Mouse (Mus musculus): Measurements from ENCODE around the gene Slc8a2. TPM values are rescaled to one million over a fixed set of nuclear protein-coding genes. Genes with fewer than 3 reads are reported as not detected.

The Slc8a2 gene
- polyA plus RNA-seq, 1 experiment from 2014 or later = 1.1 TPM

DNA sequence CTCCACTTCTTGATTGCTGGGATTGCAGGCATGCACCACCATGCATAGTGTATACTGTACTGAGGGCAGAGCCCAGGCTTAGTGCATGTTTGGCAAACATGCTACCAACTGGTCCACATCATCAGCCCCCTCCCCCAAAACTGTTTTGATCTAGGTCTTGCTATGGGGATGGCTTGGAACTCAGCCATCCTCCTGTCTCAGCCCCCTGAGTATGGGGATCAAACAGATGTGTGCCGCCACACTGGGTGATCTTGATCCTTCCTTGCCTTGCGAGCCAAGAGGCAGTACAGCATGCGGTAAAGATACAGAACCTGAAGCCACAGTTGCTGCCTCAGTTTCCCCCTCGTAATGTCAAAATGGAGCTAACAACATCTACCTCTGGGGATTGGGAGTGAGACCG, 727 bp upstream of the Slc8a2 start:
- H3K27me3 ChIP-seq = no peaks in the 10 kb centered on the region
- H3K27ac ChIP-seq (replicated peaks) = peak overlapping the region; percentile 85; the same call in 1 of the 2 replicates
- no peaks in the 10 kb centered on the region for H3K9me3 ChIP-seq
- peaks cover 23% of the 10 kb centered on the region for H3K36me3 ChIP-seq
- ATAC-seq (ENCODE audit: low read depth) = no peak
- H3K9ac ChIP-seq = peak overlapping the region; percentile 31; the same call in 1 of the 2 replicates
- peak overlapping the region; percentile 74 for H3K4me2 ChIP-seq
- H3K4me3 ChIP-seq = peak overlapping the region; percentile 58; the same call in 1 of the 2 replicates
- H3K4me1 ChIP-seq (replicated peaks) = peaks cover 52% of the 10 kb centered on the region
- WGBS = 67% methylated on average over 5 of the region's 5 CpGs

DNA sequence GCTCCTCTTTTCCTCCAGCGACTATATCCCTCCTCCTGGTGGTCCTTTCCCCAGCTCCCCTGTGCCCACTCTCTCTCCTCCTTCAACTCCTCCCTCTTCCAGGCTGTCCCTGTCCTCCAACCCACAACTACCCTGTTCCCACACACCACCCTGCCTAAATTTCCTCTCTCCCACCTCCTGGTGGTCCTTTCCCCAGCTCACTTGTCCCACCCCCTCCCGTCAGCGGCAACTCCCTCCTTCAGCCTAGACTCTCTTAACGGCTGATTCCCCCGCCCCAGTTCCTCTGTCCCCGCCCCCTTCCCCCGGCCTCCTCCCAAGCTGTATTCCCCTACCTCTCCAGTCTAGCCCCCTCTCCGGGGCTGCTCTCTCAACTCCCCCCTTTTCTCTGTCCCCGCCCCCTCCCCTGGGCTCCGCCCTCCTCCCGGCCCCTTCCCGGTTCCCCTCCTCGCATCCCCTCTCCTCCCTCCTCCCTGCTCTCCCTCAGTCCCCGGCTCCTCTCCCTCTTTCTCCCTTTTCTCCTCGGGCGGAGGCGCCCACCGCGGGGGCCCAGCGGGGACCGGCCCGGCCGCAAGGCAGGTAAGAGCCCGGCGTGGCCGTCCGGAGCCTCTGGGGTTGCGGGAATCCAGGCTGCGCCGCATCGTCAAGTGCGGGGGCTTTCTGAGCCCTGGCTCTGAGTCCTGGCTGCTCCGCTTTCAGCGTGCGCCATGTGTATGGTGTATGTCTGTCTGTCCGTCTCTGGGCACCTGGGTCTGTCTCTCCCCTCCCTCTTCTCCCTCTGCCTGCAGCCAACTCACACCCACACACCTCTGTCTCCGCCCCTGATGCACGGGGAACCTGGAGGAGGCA, 443 bp downstream of the Slc8a2 start:
- 1% methylated on average over 38 of the region's 38 CpGs for WGBS
- peak; percentile 75 for ATAC-seq (ENCODE audit: low read depth)
- peaks cover 63% of the 10 kb centered on the region for H3K4me1 ChIP-seq (replicated peaks)

DNA sequence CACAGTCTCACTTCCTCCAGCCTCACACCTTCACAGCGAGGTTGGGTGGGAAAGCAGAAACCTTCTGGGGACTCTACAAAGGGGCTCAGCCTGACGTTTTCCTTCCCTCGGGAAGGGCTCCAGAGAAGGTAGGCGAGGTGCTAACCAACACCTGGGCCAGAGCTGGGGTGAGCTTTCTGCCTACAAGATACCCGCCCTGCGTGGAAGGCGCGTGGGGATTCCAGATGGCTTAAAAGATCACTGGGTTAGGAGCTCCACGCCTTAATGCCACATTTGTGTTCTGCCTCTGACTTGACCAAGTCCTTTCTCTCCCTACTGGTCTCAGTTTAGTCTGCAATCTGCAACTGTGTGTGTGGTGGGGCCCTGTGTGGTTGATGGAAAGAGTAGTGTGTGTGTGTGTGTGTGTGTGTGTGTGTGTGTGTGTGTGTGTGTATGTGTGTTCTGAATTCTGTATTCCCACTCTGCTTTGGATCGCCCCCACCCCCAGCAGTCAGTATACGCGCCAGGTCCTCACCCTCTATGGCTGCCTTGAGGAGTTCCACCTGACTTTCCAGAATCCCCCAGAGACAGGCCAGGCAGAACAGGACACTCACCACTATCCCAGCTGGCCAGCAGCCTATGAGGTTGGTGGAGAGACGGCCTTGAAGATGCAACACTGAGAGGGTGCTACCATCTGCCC, 1.5 kb downstream of the Slc8a2 start:
- Histone ChIP-seq H3K9ac (peak overlapping the region; percentile 86), H3K4me3 (peak overlapping the region; percentile 58), H3K4me1 (replicated peaks) (peaks cover 74% of the 10 kb centered on the region), H3K27ac (replicated peaks) (peak overlapping the region; percentile 85), H3K27me3 (no peaks in the 10 kb centered on the region), H3K4me2 (peak overlapping the region; percentile 74), H3K36me3 (peaks cover 6% of the 10 kb centered on the region; the same call in 1 of the 2 replicates), H3K9me3 (no peaks in the 10 kb centered on the region)
- ATAC-seq (ENCODE audit: low read depth) = no peak
- whole genome bisulfite sequencing = 36% methylated on average over 13 of the region's 13 CpGs

More for the DNA sequence above, 443 bp downstream of the Slc8a2 start:
- peak overlapping the region; percentile 74 for H3K4me2 ChIP-seq
- H3K4me3 ChIP-seq = peak overlapping the region; percentile 58
- H3K9ac ChIP-seq = peak overlapping the region; percentile 86
- no peaks in the 10 kb centered on the region for H3K27me3 ChIP-seq
- H3K36me3 ChIP-seq = peaks cover 16% of the 10 kb centered on the region
- peak overlapping the region; percentile 85 for H3K27ac ChIP-seq (replicated peaks)
- no peaks in the 10 kb centered on the region for H3K9me3 ChIP-seq

DNA sequence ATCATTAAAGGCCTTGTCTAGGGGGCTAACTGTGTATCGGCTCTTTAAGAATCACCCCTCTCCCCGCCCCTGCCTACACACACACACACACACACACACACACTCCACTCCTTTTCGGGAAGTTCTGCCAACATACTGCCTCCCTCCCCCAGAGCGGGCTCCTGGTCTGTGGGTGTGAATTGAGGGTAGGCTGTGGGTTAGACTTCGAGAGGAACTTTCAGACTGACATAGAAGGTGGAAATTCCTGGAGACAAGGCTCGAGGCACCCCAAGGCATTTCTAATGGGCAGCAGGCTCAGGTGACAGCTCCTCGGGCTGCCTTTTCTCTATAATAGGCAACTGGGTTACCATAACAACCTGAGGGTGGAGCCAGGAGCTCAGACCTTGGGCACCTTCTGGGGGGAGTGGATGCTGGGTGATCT, 2.5 kb downstream of the Slc8a2 start:
- ATAC-seq (ENCODE audit: low read depth) = no peak
- no peaks in the 10 kb centered on the region for H3K27me3 ChIP-seq
- peak overlapping the region; percentile 86 for H3K9ac ChIP-seq
- peak overlapping the region; percentile 58 for H3K4me3 ChIP-seq
- peaks cover 84% of the 10 kb centered on the region for H3K4me1 ChIP-seq (replicated peaks)
- H3K9me3 ChIP-seq = no peaks in the 10 kb centered on the region
- peaks cover 5% of the 10 kb centered on the region; the same call in 1 of the 2 replicates for H3K36me3 ChIP-seq
- peak overlapping the region; percentile 85 for H3K27ac ChIP-seq (replicated peaks)
- H3K4me2 ChIP-seq = peak overlapping the region; percentile 74
- 8% methylated on average over 7 of the region's 7 CpGs for WGBS

DNA sequence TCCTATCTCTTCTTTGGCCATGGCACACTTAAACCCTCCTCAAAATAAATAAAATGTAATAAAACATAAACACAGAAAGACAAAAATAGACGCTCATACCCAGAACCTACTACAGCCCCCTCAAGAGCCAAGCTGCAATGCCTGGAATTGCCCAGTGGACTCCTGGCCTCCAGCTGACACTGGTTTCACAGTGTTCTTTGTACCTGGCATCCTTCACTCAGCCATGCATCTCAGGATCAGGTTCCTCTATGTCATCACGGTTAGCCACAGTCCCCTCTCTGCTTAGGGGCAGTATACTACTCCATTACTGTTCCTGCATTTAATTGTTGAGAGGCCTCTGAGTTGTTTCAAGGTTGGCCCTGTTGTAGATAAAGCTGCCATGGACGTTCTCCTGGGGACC, 3.3 kb downstream of the Slc8a2 start:
- peak overlapping the region; percentile 85 for H3K27ac ChIP-seq (replicated peaks)

DNA sequence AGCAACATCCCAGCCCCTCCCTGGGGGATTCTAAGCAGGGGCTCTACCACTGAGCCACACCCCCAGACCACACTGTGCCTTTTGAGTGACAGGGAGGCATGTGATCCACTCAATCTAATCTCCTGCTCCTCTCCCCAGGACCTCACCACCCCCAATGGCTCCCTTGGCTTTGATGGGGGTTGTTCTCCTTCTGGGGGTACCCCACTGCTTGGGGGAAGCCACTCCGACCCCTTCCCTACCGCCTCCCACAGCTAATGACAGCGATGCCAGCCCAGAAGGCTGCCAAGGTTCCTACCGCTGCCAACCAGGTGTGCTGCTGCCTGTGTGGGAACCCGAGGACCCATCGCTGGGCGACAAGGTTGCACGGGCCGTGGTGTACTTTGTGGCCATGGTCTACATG, 4.1 kb downstream of the Slc8a2 start:
- H3K9ac ChIP-seq = 0 out of 2 replicates have a peak overlapping the region, but pooled peaks have one; percentile 86
- H3K4me3 ChIP-seq = no peak overlapping the region
- H3K9me3 ChIP-seq = no peaks in the 10 kb centered on the region
- H3K4me2 ChIP-seq = peak overlapping the region; percentile 74
- no peak for ATAC-seq (ENCODE audit: low read depth)
- H3K4me1 ChIP-seq (replicated peaks) = peaks cover 91% of the 10 kb centered on the region
- WGBS = 84% methylated on average over 9 of the region's 9 CpGs
- 0 out of 2 replicates have a peak, but pooled peaks cover 4% of the 10 kb centered on the region for H3K36me3 ChIP-seq
- no peaks in the 10 kb centered on the region for H3K27me3 ChIP-seq
- peak overlapping the region; percentile 85 for H3K27ac ChIP-seq (replicated peaks)

More for the DNA sequence above, 3.3 kb downstream of the Slc8a2 start:
- no peak for ATAC-seq (ENCODE audit: low read depth)
- WGBS = 72% methylated on average over 3 of the region's 3 CpGs
- H3K9ac ChIP-seq = peak overlapping the region; percentile 86; the same call in 1 of the 2 replicates
- H3K4me3 ChIP-seq = peak overlapping the region; percentile 58
- H3K36me3 ChIP-seq = 0 out of 2 replicates have a peak, but pooled peaks cover 4% of the 10 kb centered on the region
- H3K4me1 ChIP-seq (replicated peaks) = peaks cover 88% of the 10 kb centered on the region
- no peaks in the 10 kb centered on the region for H3K9me3 ChIP-seq
- H3K27me3 ChIP-seq = no peaks in the 10 kb centered on the region
- H3K4me2 ChIP-seq = peak overlapping the region; percentile 74

DNA sequence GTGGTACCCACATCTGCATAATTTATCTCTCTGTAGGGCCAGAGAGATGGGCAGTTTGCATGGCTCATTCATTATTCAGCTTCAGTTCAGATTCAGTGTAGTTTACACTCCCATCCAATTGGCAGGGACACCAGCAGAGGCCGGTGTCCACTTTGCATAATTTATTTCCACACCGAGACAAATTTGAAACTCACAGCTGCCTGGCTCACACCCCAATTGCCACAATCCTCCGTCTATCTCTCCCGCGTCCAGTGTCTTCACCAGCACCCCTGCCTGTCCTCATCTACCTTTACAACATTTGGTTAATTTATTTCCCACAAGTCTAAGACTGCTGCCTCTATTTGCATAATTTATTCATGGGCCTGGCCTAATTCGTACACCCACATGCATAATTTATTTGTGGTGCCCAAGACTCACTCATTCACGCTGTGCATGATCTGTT, 5.3 kb downstream of the Slc8a2 start:
- no peak overlapping the region for H3K4me3 ChIP-seq
- H3K9ac ChIP-seq = 0 out of 2 replicates have a peak overlapping the region, but pooled peaks have one; percentile 12
- H3K27ac ChIP-seq (replicated peaks) = peak overlapping the region; percentile 85
- H3K27me3 ChIP-seq = no peaks in the 10 kb centered on the region
- peak; percentile 63 for ATAC-seq (ENCODE audit: low read depth)
- H3K36me3 ChIP-seq = peaks cover 12% of the 10 kb centered on the region
- H3K9me3 ChIP-seq = no peaks in the 10 kb centered on the region
- peaks cover 84% of the 10 kb centered on the region for H3K4me1 ChIP-seq (replicated peaks)
- H3K4me2 ChIP-seq = peak overlapping the region; percentile 74
- WGBS = 15% methylated on average over 7 of the region's 7 CpGs

DNA sequence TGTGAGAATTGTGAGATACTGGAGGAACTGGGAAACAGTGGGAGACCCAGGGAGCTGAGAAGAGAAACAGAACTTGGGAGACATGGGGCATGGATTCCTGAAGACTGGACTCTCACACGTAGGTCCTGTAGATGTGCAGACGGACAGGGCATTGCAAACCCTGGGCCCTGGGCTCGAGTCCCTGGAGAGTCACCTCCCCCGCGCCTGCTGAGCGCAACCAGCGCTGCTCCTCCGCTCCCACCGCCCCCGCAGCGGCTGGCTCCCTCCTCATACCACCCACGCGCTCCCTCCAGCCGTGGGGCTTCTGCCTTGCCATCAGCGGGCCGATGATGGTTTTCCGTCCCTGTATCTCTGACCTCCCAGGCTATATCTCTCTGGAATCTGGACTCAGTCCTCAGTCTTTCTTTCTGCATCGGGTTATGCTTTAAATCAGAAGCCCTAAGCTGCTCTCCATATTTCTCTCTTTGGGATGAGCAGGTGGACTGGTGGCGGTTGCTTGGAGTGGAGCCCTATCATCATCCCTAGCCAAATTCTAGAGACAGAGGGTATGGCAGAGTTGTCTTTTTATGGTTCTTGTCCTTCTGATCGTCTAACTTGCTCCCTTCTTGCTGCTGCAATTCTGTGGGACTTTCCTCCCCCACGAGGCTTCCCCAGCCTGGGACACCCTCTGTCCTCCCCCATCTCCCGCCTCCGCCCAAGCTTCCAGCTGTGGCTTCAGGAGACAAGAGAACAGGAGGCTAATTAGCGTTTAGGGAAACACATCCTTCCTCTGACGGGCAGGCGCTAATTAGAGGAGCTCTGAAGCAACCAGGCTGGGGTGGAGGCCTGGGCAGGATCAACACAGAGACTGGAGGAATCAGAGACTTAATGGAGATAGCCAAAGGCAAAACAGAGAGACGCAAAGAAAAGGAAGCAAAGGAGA, 17.1 kb downstream of the Slc8a2 start:
- Histone ChIP-seq H3K4me3 (no peak overlapping the region), H3K4me2 (0 out of 2 replicates have a peak overlapping the region, but pooled peaks have one; percentile 11), H3K27ac (replicated peaks) (no peak overlapping the region; the same call in 1 of the 2 replicates), H3K27me3 (no peaks in the 10 kb centered on the region), H3K9me3 (no peaks in the 10 kb centered on the region), H3K4me1 (replicated peaks) (peaks cover 17% of the 10 kb centered on the region), H3K36me3 (peaks cover 49% of the 10 kb centered on the region), H3K9ac (no peak overlapping the region)
- 25% methylated on average over 27 of the region's 27 CpGs for WGBS
- ATAC-seq (ENCODE audit: low read depth) = peak; percentile 15; the same call in 1 of the 2 replicates

DNA sequence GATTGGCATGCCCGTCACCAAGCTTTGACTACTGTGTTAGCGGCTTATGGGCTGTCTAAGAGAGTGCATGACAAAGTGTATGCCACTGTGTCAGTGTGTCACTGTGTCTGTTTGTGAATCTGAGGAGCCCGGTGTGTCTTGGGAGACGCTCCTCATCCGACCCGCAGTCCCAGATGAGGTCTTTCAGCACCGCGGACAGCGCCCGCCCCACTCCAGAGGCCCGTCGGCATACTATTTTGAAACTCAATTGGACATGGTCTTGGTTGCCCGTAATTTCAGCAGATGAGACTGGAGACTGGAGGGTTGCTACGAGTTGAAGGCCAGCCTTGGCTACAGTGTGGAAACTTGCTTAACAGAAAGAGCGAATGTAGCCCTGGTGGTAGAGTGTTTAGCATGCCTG, 18.0 kb downstream of the Slc8a2 start:
- ATAC-seq (ENCODE audit: low read depth) = no peak
- WGBS = 14% methylated on average over 15 of the region's 15 CpGs

DNA sequence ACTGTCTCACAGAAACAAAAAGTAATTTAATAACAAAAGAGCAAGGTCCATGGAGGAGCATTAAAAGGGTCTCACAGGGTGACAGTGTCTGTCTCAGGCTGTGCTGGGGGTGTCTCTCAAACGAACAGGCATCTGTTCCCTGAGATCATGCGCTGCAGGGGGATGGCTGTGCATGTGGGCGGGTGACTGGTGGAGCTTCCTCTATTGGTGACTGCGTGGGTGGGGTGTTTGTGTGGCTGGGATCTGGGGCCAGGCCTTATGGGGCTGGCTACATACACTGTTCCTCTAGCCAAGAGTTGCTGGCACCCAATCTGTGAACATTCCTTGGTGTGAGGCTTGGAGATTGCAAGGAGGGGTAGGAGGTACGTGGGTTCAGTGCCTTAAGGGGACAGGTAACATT, 19.6 kb downstream of the Slc8a2 start:
- peaks cover 22% of the 10 kb centered on the region for H3K4me1 ChIP-seq (replicated peaks)
- H3K36me3 ChIP-seq = peaks cover 38% of the 10 kb centered on the region
- H3K27ac ChIP-seq (replicated peaks) = no peak overlapping the region
- WGBS = 56% methylated on average over 5 of the region's 5 CpGs
- H3K4me3 ChIP-seq = no peak overlapping the region
- no peaks in the 10 kb centered on the region for H3K27me3 ChIP-seq
- H3K9ac ChIP-seq = no peak overlapping the region
- no peak overlapping the region for H3K4me2 ChIP-seq
- no peak for ATAC-seq (ENCODE audit: low read depth)
- H3K9me3 ChIP-seq = no peaks in the 10 kb centered on the region

More for the DNA sequence above, 18.0 kb downstream of the Slc8a2 start:
- no peaks in the 10 kb centered on the region for H3K9me3 ChIP-seq
- H3K27me3 ChIP-seq = no peaks in the 10 kb centered on the region
- no peak overlapping the region for H3K4me3 ChIP-seq
- H3K4me2 ChIP-seq = no peak overlapping the region
- peaks cover 46% of the 10 kb centered on the region for H3K36me3 ChIP-seq
- H3K27ac ChIP-seq (replicated peaks) = no peak overlapping the region
- peaks cover 17% of the 10 kb centered on the region for H3K4me1 ChIP-seq (replicated peaks)
- no peak overlapping the region for H3K9ac ChIP-seq

Data from neural tube, embryonic 13.5 days (tissue).